Mouse (Mus musculus): ENCODE data around the gene Smpdl3b.

GRCm38 (mm10) chr4:132774905-132775304 is 17.9 kb upstream of the Smpdl3b start:
- TF ChIP-seq CTCF (conservative IDR thresholded peaks at IDR 0.05 in 1 of 2, IDR thresholded peaks at IDR 0.05 in 1 of 2; ENCODE audit: low read depth in 2 of 2, low read length in 2 of 2) (no peak), EP300 (IDR thresholded peaks at IDR 0.05; ENCODE audit: low read length) (no peak), NRF1 (IDR thresholded peaks at IDR 0.05; ENCODE audit: low read depth, low read length) (no peak), ELF1 (IDR thresholded peaks at IDR 0.05; ENCODE audit: low read depth, low read length) (no peak)

Data from CH12.LX (cell line).